Mouse (Mus musculus) thymus, adult 2 months (tissue): ENCODE results near the gene Afap1. TPM values are rescaled to one million over a fixed set of nuclear protein-coding genes. Genes with fewer than 3 reads are reported as not detected.

Experiments used
- DNase-seq: peaks from one replicate; pipeline ENCODE4 v3.0.0; 2021
- H3K27ac ChIP-seq: fragments of 200-500 bp; 2 replicates; pipeline ENCODE4 v1.5.1; 2012; ENCODE audit warnings: low read length, control low read depth; ENCODE audit not compliant: control insufficient read depth, insufficient read depth
- H3K27me3 ChIP-seq: fragments of 200-500 bp; 2 replicates; pipeline ENCODE4 v1.6.1; 2012; ENCODE audit warnings: mild to moderate bottlenecking, low read length, moderate library complexity, mixed read lengths; ENCODE audit not compliant: control insufficient read depth, insufficient read depth
- H3K36me3 ChIP-seq: fragments of 200-500 bp; 2 replicates; pipeline ENCODE4 v1.6.1; 2012; ENCODE audit warnings: mild to moderate bottlenecking, low read length, moderate library complexity; ENCODE audit not compliant: control insufficient read depth, insufficient read depth
- H3K4me1 ChIP-seq: fragments of 200-500 bp; replicated peaks from 2 replicates; pipeline ENCODE4 v1.6.1; 2012; ENCODE audit warnings: low read length; ENCODE audit not compliant: control insufficient read depth, insufficient read depth
- H3K4me3 ChIP-seq: fragments of 200-500 bp; 2 replicates; pipeline ENCODE4 v1.5.1; 2012; ENCODE audit warnings: mild to moderate bottlenecking, low read length, control low read depth, moderate library complexity; ENCODE audit not compliant: control insufficient read depth, insufficient read depth
- CTCF ChIP-seq: fragments of 200-500 bp; IDR thresholded peaks from 2 replicates; pipeline ENCODE4 v1.5.1; 2012; ENCODE audit warnings: mild to moderate bottlenecking, control low read depth, low read length, moderate library complexity, borderline replicate concordance; ENCODE audit not compliant: control insufficient read depth, poor library complexity, insufficient read depth; ENCODE audit errors: extremely low read depth
- POLR2A ChIP-seq: fragments of 200-500 bp; IDR thresholded peaks from 2 replicates; pipeline ENCODE4 v1.6.1; 2012; ENCODE audit warnings: mild to moderate bottlenecking, low read length, control low read depth, moderate library complexity; ENCODE audit not compliant: control insufficient read depth, poor library complexity, insufficient read depth; ENCODE audit errors: extremely low read depth
- WGBS: fragments of 180-500 bp; shearing (Covaris S2); methylation state at CpG from one replicate; pipeline ENCODE4 v1.1.7; 2018; 5-methylcytosine and 5-hydroxymethylcytosine counted together
- polyA plus RNA-seq: library from polyadenylated mRNA; depleted of rRNA; stranded (reverse); fragments of >200 nt; gene quantifications from 2 replicates; pipeline ENCODE4 v1.2.3, GENCODE M21; 2012

Afap1 gene
- polyA plus RNA-seq, 1 experiment: 17.2 TPM

DNA sequence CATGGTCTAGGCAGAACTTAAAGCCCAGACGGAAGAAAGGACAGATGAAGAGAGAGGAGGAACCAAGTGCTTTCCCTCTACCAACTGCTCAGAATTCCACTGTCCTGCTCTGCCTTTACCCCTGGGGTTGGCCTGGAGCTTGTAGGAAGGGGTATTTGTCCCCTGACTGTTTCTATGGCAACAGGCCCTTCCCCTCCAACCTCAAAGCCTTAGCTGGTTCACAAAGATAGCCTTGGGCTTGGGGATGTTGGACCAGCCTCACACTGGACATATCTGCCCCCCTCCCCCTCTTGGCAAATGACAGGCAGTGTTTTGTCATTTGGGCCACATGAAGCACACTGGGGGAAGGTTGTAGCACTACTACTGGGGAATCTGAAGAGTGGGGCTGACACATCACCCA lies 129.2 kb downstream of the Afap1 start:
- Histone ChIP-seq H3K27ac (no peak overlapping the region), H3K4me1 (no peaks in the 10 kb centered on the region), H3K36me3 (no peaks in the 10 kb centered on the region), H3K4me3 (no peak overlapping the region), H3K27me3 (no peaks in the 10 kb centered on the region)
- 84% methylated on average over 1 of the region's 1 CpGs for WGBS
- DNase-seq: no peak
- TF ChIP-seq CTCF (no peak), POLR2A (no peak)

DNA sequence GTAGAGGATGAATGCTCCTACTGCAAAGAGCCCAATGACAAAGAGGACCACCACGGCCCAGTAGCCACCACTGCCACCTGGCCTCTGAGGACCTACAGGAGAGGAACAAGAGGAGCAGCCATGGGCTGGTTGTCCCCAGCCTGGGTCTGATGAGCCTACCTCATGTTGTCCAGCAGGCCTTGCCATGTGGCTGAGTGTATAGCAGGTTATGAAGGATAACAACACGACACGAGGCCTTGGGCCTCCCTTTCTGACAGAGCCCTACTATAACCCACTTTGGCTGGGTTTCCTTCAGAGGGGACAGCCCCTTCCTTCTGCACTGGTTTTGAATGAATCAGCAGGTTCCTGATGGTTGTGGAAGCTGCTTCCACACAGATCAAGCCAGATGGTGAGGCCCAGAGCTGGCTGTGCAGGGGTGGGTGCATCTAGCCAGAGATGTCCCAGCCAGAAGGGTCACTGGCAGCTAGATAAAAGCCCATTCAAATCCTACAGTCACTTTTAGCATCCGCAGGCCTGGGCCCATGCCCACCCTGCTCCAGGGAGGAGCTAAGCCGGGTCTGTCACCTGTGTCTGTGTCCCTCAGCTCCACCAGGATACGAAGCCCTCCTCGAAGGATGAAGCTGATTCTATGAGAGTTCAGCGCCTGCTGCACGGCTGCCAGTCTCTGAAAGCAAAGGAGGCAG lies 131.0 kb downstream of the Afap1 start:
- no peak overlapping the region for H3K27ac ChIP-seq
- no peaks in the 10 kb centered on the region for H3K27me3 ChIP-seq
- 67% methylated on average over 9 of the region's 9 CpGs for WGBS
- no peak for TF ChIP-seq CTCF
- no peak for TF ChIP-seq POLR2A
- no peaks in the 10 kb centered on the region for H3K36me3 ChIP-seq
- no peak overlapping the region for H3K4me3 ChIP-seq
- H3K4me1 ChIP-seq: no peaks in the 10 kb centered on the region
- no peak for DNase-seq

DNA sequence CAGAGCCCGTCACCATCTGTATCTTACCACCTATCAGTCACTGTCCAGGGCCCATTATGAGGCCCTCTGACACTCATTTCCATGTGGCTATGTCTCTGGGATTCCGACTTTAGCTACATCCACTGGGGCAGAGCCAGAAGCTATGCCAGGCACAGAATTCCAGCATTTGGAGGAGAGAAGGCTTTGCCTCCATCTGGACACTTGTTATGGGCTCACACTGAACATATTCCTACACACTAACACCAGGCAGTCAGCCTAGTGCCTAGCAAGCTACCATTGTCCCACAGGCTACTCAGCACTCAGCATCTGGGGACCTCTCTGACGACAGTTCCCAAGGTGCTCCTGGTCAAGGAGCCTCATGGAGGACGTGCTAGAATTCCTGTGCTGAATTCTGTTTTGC lies 132.0 kb downstream of the Afap1 start:
- 94% methylated on average over 4 of the region's 4 CpGs for WGBS
- no peak overlapping the region for H3K27ac ChIP-seq
- no peaks in the 10 kb centered on the region for H3K4me1 ChIP-seq
- DNase-seq: no peak
- no peak for TF ChIP-seq POLR2A
- no peak for TF ChIP-seq CTCF
- H3K27me3 ChIP-seq: no peaks in the 10 kb centered on the region
- H3K4me3 ChIP-seq: no peak overlapping the region
- H3K36me3 ChIP-seq: no peaks in the 10 kb centered on the region

- peak; percentile 45 for DNase-seq
- 53% methylated on average over 8 of the region's 8 CpGs for WGBS
Measured at GRCm38 (mm10) chr5:36033531-36034426, 140.7 kb downstream of the Afap1 start.

DNA sequence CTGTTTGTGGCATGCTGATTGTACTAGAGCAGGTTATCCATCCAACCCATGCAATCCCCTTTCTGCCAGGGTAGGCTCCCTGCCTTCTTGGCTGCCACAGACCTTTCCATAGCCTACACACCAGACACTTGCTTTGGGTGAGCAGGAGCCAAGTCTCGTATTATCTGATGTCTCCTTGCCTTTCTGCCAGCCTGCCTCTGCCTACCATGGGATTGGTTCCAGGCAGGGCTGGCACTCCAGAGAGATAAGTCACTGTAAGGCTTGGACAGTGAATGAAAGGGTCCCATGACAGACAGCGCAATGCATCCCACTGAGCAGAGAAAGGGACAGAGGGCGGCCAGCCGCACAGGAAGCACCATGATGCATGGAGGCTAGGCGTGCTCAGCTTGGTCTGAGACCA lies 146.5 kb downstream of the Afap1 start:
- H3K4me3 ChIP-seq: no peak overlapping the region
- no peaks in the 10 kb centered on the region for H3K4me1 ChIP-seq
- TF ChIP-seq CTCF (no peak), POLR2A (no peak)
- H3K27ac ChIP-seq: no peak overlapping the region
- H3K36me3 ChIP-seq: no peaks in the 10 kb centered on the region
- no peaks in the 10 kb centered on the region for H3K27me3 ChIP-seq
- WGBS: 98% methylated on average over 5 of the region's 5 CpGs
- DNase-seq: no peak

More at GRCm38 (mm10) chr5:36033531-36034426, 140.7 kb downstream of the Afap1 start:
- Histone ChIP-seq H3K4me3 (no peak overlapping the region), H3K4me1 (no peaks in the 10 kb centered on the region), H3K27me3 (no peaks in the 10 kb centered on the region), H3K27ac (no peak overlapping the region), H3K36me3 (no peaks in the 10 kb centered on the region)
- no peak for TF ChIP-seq POLR2A
- TF ChIP-seq CTCF: peak; percentile 57; the same call in 1 of the 2 replicates

GRCm38 (mm10) chr5:36040398-36041235 lies 147.5 kb downstream of the Afap1 start:
- DNase-seq: no peak
- Histone ChIP-seq H3K4me3 (no peak overlapping the region), H3K27ac (no peak overlapping the region), H3K4me1 (no peaks in the 10 kb centered on the region), H3K36me3 (no peaks in the 10 kb centered on the region), H3K27me3 (no peaks in the 10 kb centered on the region)
- WGBS: 53% methylated on average over 13 of the region's 13 CpGs
- TF ChIP-seq CTCF: no peak
- no peak for TF ChIP-seq POLR2A
